Comparison of ENCODE assay signal across 27 mouse cellular contexts in genomic region chr1:45041328-45041727, GRCm38 (mm10).
"Had no signal": no experiment of that assay in that cellular context is flagged by ENCODE, and none has a peak within 500 bp of the region (broad histone marks: within the 10 kb centered on the region; RNA-seq: fewer than 3 reads in every experiment).

No protein-coding gene starts in this region.

- H3K36me3 ChIP-seq: heart, embryonic 13.5 days; heart, embryonic 15.5 days; hindbrain, embryonic 13.5 days; hindbrain, embryonic 15.5 days; limb, embryonic 10.5 days; limb, embryonic 12.5 days; liver, embryonic 13.5 days; liver, embryonic 15.5 days had no signal

- H3K27me3 ChIP-seq: heart, embryonic 13.5 days; heart, embryonic 15.5 days; hindbrain, embryonic 13.5 days; hindbrain, embryonic 15.5 days; limb, embryonic 12.5 days; liver, embryonic 13.5 days; liver, embryonic 15.5 days had no signal

- H3K4me2 ChIP-seq: heart, embryonic 11.5 days; heart, embryonic 13.5 days; heart, embryonic 15.5 days; hindbrain, embryonic 13.5 days; hindbrain, embryonic 15.5 days; limb, embryonic 12.5 days; liver, embryonic 11.5 days; liver, embryonic 13.5 days; liver, embryonic 15.5 days had no signal

- ATAC-seq: hindbrain, postnatal 0 days; intestine, embryonic 16.5 days had no signal

- H3K9ac ChIP-seq: heart, embryonic 13.5 days; heart, embryonic 15.5 days; hindbrain, embryonic 13.5 days; hindbrain, embryonic 15.5 days; limb, embryonic 12.5 days; liver, embryonic 13.5 days; liver, embryonic 15.5 days had no signal

- DNase-seq: gastrocnemius, adult 2 months; gastrocnemius, postnatal 14 days; gastrocnemius, postnatal 36 days; heart, adult 11 months; heart, adult 2 months; heart, postnatal 14 days; kidney, adult 11 months; kidney, adult 2 months; kidney, adult 9 months; kidney, postnatal 10 days; kidney, postnatal 25 days; kidney, postnatal 4 days; liver; liver, embryonic 13.5 days had no signal

- H3K4me3 ChIP-seq: gastrocnemius, adult 2 months; heart, adult 2 months; heart, embryonic 13.5 days; heart, embryonic 15.5 days; hindbrain, embryonic 13.5 days; hindbrain, embryonic 15.5 days; layer of hippocampus, adult 2 months; left cerebral cortex, adult 2 months; limb, embryonic 10.5 days; limb, embryonic 12.5 days; liver, embryonic 13.5 days; liver, embryonic 15.5 days had no signal

- H3K9me3 ChIP-seq: heart, embryonic 13.5 days; heart, embryonic 15.5 days; hindbrain, embryonic 13.5 days; hindbrain, embryonic 15.5 days; limb, embryonic 10.5 days; limb, embryonic 12.5 days; liver, embryonic 13.5 days; liver, embryonic 15.5 days had no signal

- H3K27ac ChIP-seq: gastrocnemius, adult 2 months; heart, adult 2 months; heart, embryonic 13.5 days; heart, embryonic 15.5 days; hindbrain, embryonic 13.5 days; hindbrain, embryonic 15.5 days; hindbrain, postnatal 0 days; layer of hippocampus, adult 2 months; left cerebral cortex, adult 2 months; liver, embryonic 13.5 days; liver, embryonic 15.5 days had no signal

- H3K4me1 ChIP-seq: heart, embryonic 13.5 days; heart, embryonic 15.5 days; hindbrain, embryonic 13.5 days; hindbrain, embryonic 15.5 days; limb, embryonic 12.5 days; liver, embryonic 13.5 days; liver, embryonic 15.5 days had no signal
